Mouse (Mus musculus): Measurements from ENCODE around the gene Tmprss2. TPM values are rescaled to one million over a fixed set of nuclear protein-coding genes. Genes with fewer than 3 reads are reported as not detected.

The Tmprss2 gene
- polyA plus RNA-seq (2014; fragmentation: Nextera tagmentation; extraction: Ambion mirVana) = 0.19 and 0.39 TPM in 2 replicates

- Histone ChIP-seq H3K9ac (ENCODE audit: low read depth, low read length) (no peak within 1 kb of the TSS), H3K4me1 (replicated peaks; ENCODE audit: control insufficient read depth, insufficient read depth, low read length) (peaks cover 3% of the 10 kb centered on the region; the same call in 1 of the 2 replicates), H3K9me3 (ENCODE audit: control insufficient read depth, low read length) (no peaks in the 10 kb centered on the region), H3K27me3 (ENCODE audit: control insufficient read depth, insufficient read depth, low read length) (peaks cover 36% of the 10 kb centered on the region), H3K4me3 (ENCODE audit: low read depth, low read length) (peak within 1 kb of the TSS; percentile 30), H3K36me3 (ENCODE audit: control insufficient read depth, insufficient read depth, low read length) (no peaks in the 10 kb centered on the region), H3K4me2 (replicated peaks; ENCODE audit: low read depth, low read length) (peak within 1 kb of the TSS; percentile 50), H3K27ac (ENCODE audit: low read depth, low read length) (no peak within 1 kb of the TSS)
- ATAC-seq (ENCODE audit: low FRiP score) (no peak), DNase-seq (ENCODE audit: low spot score) (no peak)
- under 1% methylated on average over 30 of the region's 30 CpGs for WGBS
Observed at GRCm38 (mm10) chr16:97610939-97611338, at the start of gene Tmprss2. Gene Tmprss2, minus strand, starts transcription at chr16:97611195.

DNA sequence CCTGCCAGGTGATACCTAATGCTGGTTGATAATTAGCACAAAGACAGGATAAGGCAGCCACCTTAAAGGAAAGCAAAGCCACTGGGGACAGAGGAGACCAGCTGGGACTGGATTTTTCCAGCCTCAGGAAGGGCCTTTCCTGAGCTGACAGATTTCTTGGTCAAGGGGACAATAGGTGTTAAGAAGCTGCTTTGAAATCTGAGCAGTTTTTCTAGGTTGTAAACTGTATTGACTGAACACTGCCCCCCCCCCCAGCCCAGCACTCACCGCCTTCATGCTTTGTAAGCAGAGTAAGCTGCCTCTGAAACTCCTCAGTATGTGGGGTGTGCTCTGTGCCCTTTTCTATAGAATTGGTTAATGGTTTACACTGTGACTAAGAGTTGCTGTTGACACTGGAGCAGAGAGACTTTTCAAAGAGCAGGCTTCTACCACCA, 48.2 kb upstream of the Tmprss2 start:
- ATAC-seq (ENCODE audit: low FRiP score) (no peak; the same call in 1 of the 2 replicates), DNase-seq (ENCODE audit: low spot score) (peak; percentile 1)
- Histone ChIP-seq H3K27ac (ENCODE audit: low read depth, low read length) (no peak overlapping the region), H3K36me3 (ENCODE audit: control insufficient read depth, insufficient read depth, low read length) (no peaks in the 10 kb centered on the region), H3K9ac (ENCODE audit: low read depth, low read length) (no peak overlapping the region), H3K4me2 (replicated peaks; ENCODE audit: low read depth, low read length) (no peak overlapping the region), H3K9me3 (ENCODE audit: control insufficient read depth, low read length) (no peaks in the 10 kb centered on the region), H3K4me3 (ENCODE audit: low read depth, low read length) (no peak overlapping the region), H3K27me3 (ENCODE audit: control insufficient read depth, insufficient read depth, low read length) (no peaks in the 10 kb centered on the region), H3K4me1 (replicated peaks; ENCODE audit: control insufficient read depth, insufficient read depth, low read length) (no peaks in the 10 kb centered on the region)
- 0% methylated on average over 1 of the region's 1 CpGs for WGBS

DNA sequence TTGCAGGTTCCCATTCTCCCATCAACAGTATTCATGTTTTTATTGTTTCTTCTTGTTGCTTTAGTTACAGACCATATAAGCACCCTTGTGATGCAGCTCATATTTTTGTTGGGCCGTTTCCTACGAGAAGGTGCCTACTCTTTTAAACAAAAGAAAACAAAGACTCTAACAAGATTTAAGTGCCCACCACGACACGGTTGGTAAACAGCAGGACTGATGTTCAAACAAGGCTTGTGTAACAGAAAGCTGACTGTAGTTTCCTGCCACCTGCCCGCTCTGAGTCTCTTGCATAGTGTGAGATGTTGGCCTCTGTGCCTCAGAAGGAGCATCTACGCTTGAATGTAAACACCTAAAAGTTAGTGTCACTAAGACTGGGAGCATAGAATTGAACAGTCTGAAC, 47.5 kb upstream of the Tmprss2 start:
- Histone ChIP-seq H3K9me3 (ENCODE audit: control insufficient read depth, low read length) (no peaks in the 10 kb centered on the region), H3K27ac (ENCODE audit: low read depth, low read length) (no peak overlapping the region), H3K4me1 (replicated peaks; ENCODE audit: control insufficient read depth, insufficient read depth, low read length) (no peaks in the 10 kb centered on the region), H3K4me2 (replicated peaks; ENCODE audit: low read depth, low read length) (no peak overlapping the region), H3K36me3 (ENCODE audit: control insufficient read depth, insufficient read depth, low read length) (no peaks in the 10 kb centered on the region), H3K9ac (ENCODE audit: low read depth, low read length) (no peak overlapping the region), H3K4me3 (ENCODE audit: low read depth, low read length) (no peak overlapping the region), H3K27me3 (ENCODE audit: control insufficient read depth, insufficient read depth, low read length) (no peaks in the 10 kb centered on the region)
- DNase-seq (ENCODE audit: low spot score) (no peak), ATAC-seq (ENCODE audit: low FRiP score) (no peak)
- 67% methylated on average over 6 of the region's 6 CpGs for WGBS

DNA sequence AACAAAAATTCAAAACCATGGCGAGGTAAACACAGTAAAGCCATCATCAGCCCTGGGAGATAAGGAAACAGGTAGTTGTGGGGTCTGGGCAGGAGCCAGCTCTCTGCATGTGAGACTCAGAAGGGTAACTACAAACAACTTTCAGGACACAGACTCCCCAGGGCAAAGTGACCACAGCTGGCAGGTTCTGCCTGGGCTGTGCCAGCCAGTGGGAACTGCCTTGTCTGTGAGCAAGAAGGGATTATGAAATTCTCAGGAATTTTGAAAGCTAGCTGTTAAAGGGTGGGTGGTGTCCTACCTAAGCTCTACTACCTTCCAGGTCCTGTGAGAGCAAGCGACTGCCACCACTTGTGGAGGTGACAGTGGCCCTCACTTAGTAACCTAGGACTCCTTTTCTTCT, 44.8 kb upstream of the Tmprss2 start:
- Histone ChIP-seq H3K4me3 (ENCODE audit: low read depth, low read length) (no peak overlapping the region), H3K27me3 (ENCODE audit: control insufficient read depth, insufficient read depth, low read length) (no peaks in the 10 kb centered on the region), H3K9me3 (ENCODE audit: control insufficient read depth, low read length) (no peaks in the 10 kb centered on the region), H3K27ac (ENCODE audit: low read depth, low read length) (no peak overlapping the region), H3K36me3 (ENCODE audit: control insufficient read depth, insufficient read depth, low read length) (no peaks in the 10 kb centered on the region), H3K4me2 (replicated peaks; ENCODE audit: low read depth, low read length) (no peak overlapping the region), H3K4me1 (replicated peaks; ENCODE audit: control insufficient read depth, insufficient read depth, low read length) (no peaks in the 10 kb centered on the region), H3K9ac (ENCODE audit: low read depth, low read length) (no peak overlapping the region)
- ATAC-seq (ENCODE audit: low FRiP score) (no peak), DNase-seq (ENCODE audit: low spot score) (no peak)
- 87% methylated on average over 2 of the region's 2 CpGs for WGBS

DNA sequence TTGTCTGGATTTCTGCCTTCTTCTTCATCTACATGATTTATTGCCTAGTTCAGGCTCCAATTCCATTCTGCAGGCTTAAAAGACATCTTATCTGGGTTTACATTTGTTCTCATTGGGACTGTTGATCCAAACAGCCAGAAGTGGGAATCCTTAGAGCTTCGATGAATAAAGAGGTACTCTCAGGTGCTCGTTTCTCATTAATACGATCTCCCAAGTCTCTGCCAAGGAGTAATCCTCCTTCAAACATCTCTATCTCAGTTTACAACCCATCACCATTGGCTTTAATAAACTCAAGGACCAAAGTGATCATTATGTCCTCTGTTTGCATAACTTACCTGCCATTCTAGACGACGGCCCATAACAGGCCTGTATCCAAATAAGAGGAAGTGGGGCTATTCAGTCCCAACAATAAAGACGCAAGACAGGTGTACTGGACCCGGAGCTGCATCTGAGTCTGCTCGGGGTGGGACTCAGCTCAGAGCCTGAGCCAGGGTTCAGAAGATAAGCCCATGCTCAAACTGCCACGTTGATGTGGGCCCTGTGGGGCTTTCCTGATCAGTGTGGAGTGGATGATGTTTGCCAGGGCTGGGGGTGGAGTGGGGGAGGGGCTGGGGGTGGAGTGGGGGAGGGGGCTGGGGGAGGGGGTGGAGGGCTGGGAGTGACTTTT, 38.7 kb upstream of the Tmprss2 start:
- no peaks in the 10 kb centered on the region for H3K36me3 ChIP-seq (ENCODE audit: control insufficient read depth, insufficient read depth, low read length)
- H3K4me1 ChIP-seq (replicated peaks; ENCODE audit: control insufficient read depth, insufficient read depth, low read length) = no peaks in the 10 kb centered on the region
- H3K27me3 ChIP-seq (ENCODE audit: control insufficient read depth, insufficient read depth, low read length) = no peaks in the 10 kb centered on the region
- no peak overlapping the region for H3K27ac ChIP-seq (ENCODE audit: low read depth, low read length)
- H3K9ac ChIP-seq (ENCODE audit: low read depth, low read length) = no peak overlapping the region
- 85% methylated on average over 9 of the region's 9 CpGs for WGBS
- DNase-seq (ENCODE audit: low spot score) (no peak), ATAC-seq (ENCODE audit: low FRiP score) (no peak)
- no peak overlapping the region for H3K4me2 ChIP-seq (replicated peaks; ENCODE audit: low read depth, low read length)
- no peaks in the 10 kb centered on the region for H3K9me3 ChIP-seq (ENCODE audit: control insufficient read depth, low read length)
- H3K4me3 ChIP-seq (ENCODE audit: low read depth, low read length) = no peak overlapping the region

GRCm38 (mm10) chr16:97644681-97645080, 33.7 kb upstream of the Tmprss2 start:
- ATAC-seq (ENCODE audit: low FRiP score) = no peak
- Histone ChIP-seq H3K4me1 (replicated peaks; ENCODE audit: control insufficient read depth, insufficient read depth, low read length) (no peaks in the 10 kb centered on the region), H3K27me3 (ENCODE audit: control insufficient read depth, insufficient read depth, low read length) (no peaks in the 10 kb centered on the region), H3K9ac (ENCODE audit: low read depth, low read length) (no peak overlapping the region), H3K9me3 (ENCODE audit: control insufficient read depth, low read length) (no peaks in the 10 kb centered on the region), H3K27ac (ENCODE audit: low read depth, low read length) (no peak overlapping the region), H3K36me3 (ENCODE audit: control insufficient read depth, insufficient read depth, low read length) (no peaks in the 10 kb centered on the region), H3K4me3 (ENCODE audit: low read depth, low read length) (no peak overlapping the region), H3K4me2 (replicated peaks; ENCODE audit: low read depth, low read length) (no peak overlapping the region)
- DNase-seq (ENCODE audit: low spot score) = no peak

GRCm38 (mm10) chr16:97639630-97640029, 28.6 kb upstream of the Tmprss2 start:
- ATAC-seq (ENCODE audit: low FRiP score) (no peak), DNase-seq (ENCODE audit: low spot score) (no peak)
- H3K27me3 ChIP-seq (ENCODE audit: control insufficient read depth, insufficient read depth, low read length) = no peaks in the 10 kb centered on the region
- no peak overlapping the region for H3K27ac ChIP-seq (ENCODE audit: low read depth, low read length)
- 90% methylated on average over 3 of the region's 3 CpGs for WGBS
- no peaks in the 10 kb centered on the region for H3K9me3 ChIP-seq (ENCODE audit: control insufficient read depth, low read length)
- H3K4me3 ChIP-seq (ENCODE audit: low read depth, low read length) = no peak overlapping the region
- no peaks in the 10 kb centered on the region for H3K36me3 ChIP-seq (ENCODE audit: control insufficient read depth, insufficient read depth, low read length)
- no peak overlapping the region for H3K9ac ChIP-seq (ENCODE audit: low read depth, low read length)
- H3K4me1 ChIP-seq (replicated peaks; ENCODE audit: control insufficient read depth, insufficient read depth, low read length) = no peaks in the 10 kb centered on the region
- H3K4me2 ChIP-seq (replicated peaks; ENCODE audit: low read depth, low read length) = no peak overlapping the region

- H3K9ac ChIP-seq (ENCODE audit: low read depth, low read length) = no peak overlapping the region
- WGBS = 62% methylated on average over 4 of the region's 4 CpGs
Observed at GRCm38 (mm10) chr16:97632880-97633484, 22.0 kb upstream of the Tmprss2 start.

GRCm38 (mm10) chr16:97623166-97623565, 12.2 kb upstream of the Tmprss2 start:
- Histone ChIP-seq H3K36me3 (ENCODE audit: control insufficient read depth, insufficient read depth, low read length) (no peaks in the 10 kb centered on the region), H3K4me3 (ENCODE audit: low read depth, low read length) (no peak overlapping the region), H3K9ac (ENCODE audit: low read depth, low read length) (no peak overlapping the region), H3K27ac (ENCODE audit: low read depth, low read length) (no peak overlapping the region), H3K9me3 (ENCODE audit: control insufficient read depth, low read length) (no peaks in the 10 kb centered on the region), H3K4me1 (replicated peaks; ENCODE audit: control insufficient read depth, insufficient read depth, low read length) (no peaks in the 10 kb centered on the region), H3K27me3 (ENCODE audit: control insufficient read depth, insufficient read depth, low read length) (no peaks in the 10 kb centered on the region), H3K4me2 (replicated peaks; ENCODE audit: low read depth, low read length) (no peak overlapping the region)
- DNase-seq (ENCODE audit: low spot score) (no peak), ATAC-seq (ENCODE audit: low FRiP score) (no peak)
- 77% methylated on average over 6 of the region's 6 CpGs for WGBS

More at GRCm38 (mm10) chr16:97632880-97633484, 22.0 kb upstream of the Tmprss2 start:
- no peak overlapping the region for H3K4me3 ChIP-seq (ENCODE audit: low read depth, low read length)
- no peak overlapping the region for H3K4me2 ChIP-seq (replicated peaks; ENCODE audit: low read depth, low read length)
- no peaks in the 10 kb centered on the region for H3K36me3 ChIP-seq (ENCODE audit: control insufficient read depth, insufficient read depth, low read length)
- H3K9me3 ChIP-seq (ENCODE audit: control insufficient read depth, low read length) = no peaks in the 10 kb centered on the region
- H3K27ac ChIP-seq (ENCODE audit: low read depth, low read length) = no peak overlapping the region
- ATAC-seq (ENCODE audit: low FRiP score) (no peak), DNase-seq (ENCODE audit: low spot score) (no peak)
- H3K4me1 ChIP-seq (replicated peaks; ENCODE audit: control insufficient read depth, insufficient read depth, low read length) = no peaks in the 10 kb centered on the region
- no peaks in the 10 kb centered on the region for H3K27me3 ChIP-seq (ENCODE audit: control insufficient read depth, insufficient read depth, low read length)
